Mouse (Mus musculus): Measurements from ENCODE around the gene Olfr1441.
A peak's percentile ranks its signal among the peaks of the same experiment; 100 is the strongest.

Olfr1441 gene

GRCm38 (mm10) chr19:12462851-12463721 lies 45.9 kb downstream of the Olfr1441 start:
- DNase-seq (ENCODE audit: low read depth, low spot score) = no peak

GRCm38 (mm10) chr19:12463722-12464035 lies 46.4 kb downstream of the Olfr1441 start:
- DNase-seq (ENCODE audit: low read depth, low spot score) = no peak

GRCm38 (mm10) chr19:12464127-12464526 lies 46.9 kb downstream of the Olfr1441 start:
- DNase-seq (ENCODE audit: low read depth, low spot score) = no peak

GRCm38 (mm10) chr19:12464674-12465073 lies 47.4 kb downstream of the Olfr1441 start:
- DNase-seq (ENCODE audit: low read depth, low spot score) = no peak

- DNase-seq (ENCODE audit: low read depth, low spot score) = no peak
Measured at GRCm38 (mm10) chr19:12465530-12466144, 48.4 kb downstream of the Olfr1441 start.

GRCm38 (mm10) chr19:12466204-12466603 lies 49.0 kb downstream of the Olfr1441 start:
- DNase-seq (ENCODE audit: low read depth, low spot score) = peak; percentile 58

GRCm38 (mm10) chr19:12467436-12467835 lies 50.2 kb downstream of the Olfr1441 start:
- DNase-seq (ENCODE audit: low read depth, low spot score) = peak; percentile 29

GRCm38 (mm10) chr19:12471866-12472265 lies 54.6 kb downstream of the Olfr1441 start:
- no peak for DNase-seq (ENCODE audit: low read depth, low spot score)

- DNase-seq (ENCODE audit: low read depth, low spot score) = no peak
Measured at GRCm38 (mm10) chr19:12472381-12472976, 55.2 kb downstream of the Olfr1441 start.

All from forelimb bud, embryonic 11.5 days (tissue).